Mouse (Mus musculus) embryonic fibroblast, embryonic 13.5 days (primary cell): ENCODE data around the gene Cd300ld.
"Not testable (repeated sequence)": the region's sequence is repeated elsewhere in the genome, so short reads cannot be mapped to it uniquely, and the experiment has no call there.

ENCODE experiments used
- CTCF ChIP-seq: IDR thresholded peaks from 2 replicates; pipeline ENCODE4 v1.5.1; 2011; ENCODE audit warnings: mild to moderate bottlenecking, control low read depth, low read length, moderate library complexity, borderline replicate concordance; ENCODE audit not compliant: insufficient read depth
- POLR2A ChIP-seq: IDR thresholded peaks from 2 replicates; pipeline ENCODE4 v1.6.1; 2011; ENCODE audit warnings: low read depth, mild to moderate bottlenecking, control low read depth, low read length, moderate library complexity

GRCm38 (mm10) chr11:115026912-115027311 lies 37.2 kb upstream of the Cd300ld start, which contains the start of gene Cd300ld4:
- TF ChIP-seq POLR2A, CTCF: not testable (repeated sequence)
